Mouse (Mus musculus) testis, adult 2 months (tissue): Measurements from ENCODE around the gene Ccdc92. TPM values are rescaled to one million over a fixed set of nuclear protein-coding genes. Genes with fewer than 3 reads are reported as not detected.

Source experiments
- H3K27ac ChIP-seq: fragments of 200-500 bp; 2 replicates; pipeline ENCODE4 v1.5.1; 2012; ENCODE audit warnings: low read depth, low read length; ENCODE audit not compliant: control insufficient read depth, insufficient read depth
- H3K27me3 ChIP-seq: fragments of 200-500 bp; 2 replicates; pipeline ENCODE4 v1.6.1; 2012; ENCODE audit warnings: mild to moderate bottlenecking, low read length, moderate library complexity; ENCODE audit not compliant: control insufficient read depth, insufficient read depth
- H3K36me3 ChIP-seq: fragments of 200-500 bp; 2 replicates; pipeline ENCODE4 v1.6.1; 2012; ENCODE audit warnings: mild to moderate bottlenecking, low read length; ENCODE audit not compliant: control insufficient read depth, insufficient read depth
- H3K4me1 ChIP-seq: fragments of 200-500 bp; 2 replicates; pipeline ENCODE4 v1.6.1; 2012; ENCODE audit warnings: low read length; ENCODE audit not compliant: control insufficient read depth, insufficient read depth
- H3K4me3 ChIP-seq: fragments of 200-500 bp; 2 replicates; pipeline ENCODE4 v1.5.1; 2012; ENCODE audit warnings: low read depth, mild to moderate bottlenecking, low read length, moderate library complexity, mixed read lengths; ENCODE audit not compliant: control insufficient read depth
- CTCF ChIP-seq: fragments of 200-500 bp; IDR thresholded peaks from 2 replicates; pipeline ENCODE4 v1.5.1; 2012; ENCODE audit warnings: low read depth, mild to moderate bottlenecking, inconsistent platforms, low read length, moderate library complexity; ENCODE audit not compliant: control insufficient read depth, insufficient read depth, insufficient replicate concordance
- POLR2A ChIP-seq: fragments of 200-500 bp; IDR thresholded peaks from 2 replicates; pipeline ENCODE4 v1.6.1; 2012; ENCODE audit warnings: low read depth, mild to moderate bottlenecking, inconsistent platforms, low read length, moderate library complexity; ENCODE audit not compliant: control insufficient read depth
- polyA plus RNA-seq: library from polyadenylated mRNA; depleted of rRNA; stranded (reverse); fragments of >200 nt; gene quantifications from 2 replicates; pipeline ENCODE4 v1.2.3, GENCODE M21; 2012

The Ccdc92 gene
- polyA plus RNA-seq, 1 experiment: 582 TPM

- no peak overlapping the region for H3K4me3 ChIP-seq
- no peaks in the 10 kb centered on the region for H3K4me1 ChIP-seq
- no peaks in the 10 kb centered on the region for H3K27me3 ChIP-seq
- H3K27ac ChIP-seq: no peak overlapping the region
- no peak for TF ChIP-seq CTCF
- TF ChIP-seq POLR2A: no peak
- H3K36me3 ChIP-seq: no peaks in the 10 kb centered on the region; the same call in 1 of the 2 replicates
Measured at GRCm38 (mm10) chr5:124854202-124854601, 8.0 kb downstream of the Ccdc92 start.

DNA sequence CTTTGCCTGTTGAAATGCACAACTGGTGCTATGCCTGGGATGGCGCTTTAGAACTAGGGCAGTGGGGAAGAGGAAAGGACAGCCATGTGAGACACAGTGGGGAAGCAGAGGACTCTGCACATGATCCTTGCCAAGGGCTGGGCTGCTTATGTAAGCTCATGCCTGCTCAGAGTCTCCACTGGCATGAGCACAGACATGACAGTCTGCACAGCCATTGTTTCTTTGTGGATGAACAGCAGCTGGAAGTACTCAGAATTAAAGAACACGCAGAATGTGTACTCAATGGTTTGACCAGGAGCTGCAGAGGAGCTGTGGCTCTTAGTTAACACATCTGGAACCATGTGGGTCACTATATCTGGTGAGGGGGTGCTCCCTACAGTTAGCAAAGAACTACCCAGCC lies 9.1 kb downstream of the Ccdc92 start:
- Histone ChIP-seq H3K36me3 (no peaks in the 10 kb centered on the region; the same call in 1 of the 2 replicates), H3K4me1 (no peaks in the 10 kb centered on the region), H3K27ac (no peak overlapping the region), H3K4me3 (no peak overlapping the region), H3K27me3 (no peaks in the 10 kb centered on the region)
- TF ChIP-seq POLR2A (no peak), CTCF (no peak)

DNA sequence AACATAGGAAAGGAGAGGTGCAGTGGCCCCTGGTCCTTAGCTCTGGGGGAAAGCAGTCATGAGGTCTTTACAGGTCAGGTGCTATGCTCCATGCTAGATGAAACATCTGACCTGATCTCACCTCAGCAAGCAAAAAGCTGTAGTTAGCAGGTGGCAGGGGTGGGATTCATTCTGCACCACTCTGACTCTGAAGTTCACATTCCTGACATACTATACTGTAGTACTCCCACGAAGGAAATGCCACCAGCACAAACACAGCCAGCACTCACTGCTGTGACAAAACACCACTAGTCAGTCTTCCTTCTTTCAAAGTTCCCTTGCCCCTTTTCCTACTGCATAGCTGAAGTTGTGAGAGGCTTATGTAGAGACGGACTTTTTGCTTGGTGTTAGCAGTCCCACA lies 9.9 kb downstream of the Ccdc92 start:
- no peak overlapping the region for H3K4me3 ChIP-seq
- TF ChIP-seq POLR2A (no peak), CTCF (no peak)
- no peaks in the 10 kb centered on the region for H3K4me1 ChIP-seq
- H3K27me3 ChIP-seq: no peaks in the 10 kb centered on the region
- H3K27ac ChIP-seq: no peak overlapping the region
- no peaks in the 10 kb centered on the region; the same call in 1 of the 2 replicates for H3K36me3 ChIP-seq

DNA sequence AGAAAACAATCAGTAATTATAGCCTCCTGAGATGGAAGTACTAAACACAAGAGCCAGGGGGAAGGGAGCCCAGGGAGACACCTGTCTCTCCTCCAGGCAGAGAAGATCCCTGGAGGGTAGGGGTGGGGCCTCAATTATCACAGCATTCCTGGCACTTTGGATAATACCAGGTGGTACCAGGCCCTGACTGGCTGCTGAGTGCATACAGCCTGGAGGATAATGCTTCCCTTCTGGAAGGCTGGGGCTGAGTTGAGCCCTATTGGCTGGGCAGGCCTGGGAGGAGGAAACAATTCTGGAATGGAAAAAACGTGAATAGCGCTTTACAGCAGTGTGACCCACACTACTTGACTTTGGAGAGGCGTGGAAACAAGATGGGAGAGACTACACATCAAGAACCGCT lies 10.7 kb downstream of the Ccdc92 start:
- TF ChIP-seq CTCF: no peak
- no peak for TF ChIP-seq POLR2A
- Histone ChIP-seq H3K36me3 (no peaks in the 10 kb centered on the region; the same call in 1 of the 2 replicates), H3K4me3 (no peak overlapping the region), H3K4me1 (no peaks in the 10 kb centered on the region), H3K27ac (no peak overlapping the region), H3K27me3 (no peaks in the 10 kb centered on the region)

DNA sequence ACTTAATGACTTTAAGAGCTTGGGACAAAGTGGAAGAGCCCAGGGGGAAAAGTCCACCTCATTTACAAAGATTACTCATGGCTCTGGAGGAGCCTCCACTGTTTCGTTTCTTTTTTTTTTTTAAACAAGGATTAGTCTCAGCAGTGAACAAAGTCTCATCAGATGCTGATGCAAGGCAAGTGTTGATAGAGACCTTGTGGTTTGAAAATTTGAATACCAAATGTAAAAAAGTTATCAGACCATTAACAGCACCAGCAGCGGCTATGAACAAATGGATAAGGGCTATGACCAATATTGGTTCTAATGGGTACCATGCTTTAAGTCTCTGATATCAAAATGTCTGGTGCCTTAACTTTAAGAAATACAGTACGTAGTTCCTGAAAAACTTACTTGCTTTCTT lies 13.2 kb downstream of the Ccdc92 start:
- TF ChIP-seq POLR2A: no peak
- no peak for TF ChIP-seq CTCF
- Histone ChIP-seq H3K4me3 (no peak overlapping the region), H3K27me3 (no peaks in the 10 kb centered on the region), H3K36me3 (no peaks in the 10 kb centered on the region), H3K27ac (no peak overlapping the region), H3K4me1 (no peaks in the 10 kb centered on the region)

- TF ChIP-seq POLR2A (no peak), CTCF (no peak)
Measured at GRCm38 (mm10) chr5:124847014-124847413, 15.2 kb downstream of the Ccdc92 start.

GRCm38 (mm10) chr5:124844929-124845328 lies 17.3 kb downstream of the Ccdc92 start:
- Histone ChIP-seq H3K4me3 (no peak overlapping the region), H3K27ac (no peak overlapping the region), H3K36me3 (no peaks in the 10 kb centered on the region; the same call in 1 of the 2 replicates), H3K4me1 (no peaks in the 10 kb centered on the region), H3K27me3 (no peaks in the 10 kb centered on the region)
- no peak for TF ChIP-seq POLR2A
- TF ChIP-seq CTCF: no peak

More at GRCm38 (mm10) chr5:124847014-124847413, 15.2 kb downstream of the Ccdc92 start:
- H3K36me3 ChIP-seq: no peaks in the 10 kb centered on the region; the same call in 1 of the 2 replicates
- no peak overlapping the region for H3K27ac ChIP-seq
- no peaks in the 10 kb centered on the region for H3K4me1 ChIP-seq
- H3K27me3 ChIP-seq: no peaks in the 10 kb centered on the region
- H3K4me3 ChIP-seq: no peak overlapping the region

GRCm38 (mm10) chr5:124843386-124843785 lies 18.8 kb downstream of the Ccdc92 start:
- H3K27me3 ChIP-seq: no peaks in the 10 kb centered on the region
- no peak for TF ChIP-seq CTCF
- TF ChIP-seq POLR2A: no peak
- H3K36me3 ChIP-seq: no peaks in the 10 kb centered on the region; the same call in 1 of the 2 replicates

More at GRCm38 (mm10) chr5:124843386-124843785, 18.8 kb downstream of the Ccdc92 start:
- Histone ChIP-seq H3K4me1 (no peaks in the 10 kb centered on the region), H3K4me3 (no peak overlapping the region), H3K27ac (no peak overlapping the region)
